Mouse (Mus musculus) MEL (cell line): ENCODE measurements at regions not wholly inside any gene's neighbourhood (a gene's known extent, or its start where the extent isn't known, plus 50 kb on each side); places are given as distances from the start of the nearest gene placed in this dataset.

Source experiments
- DNase-seq: peaks from one replicate; pipeline ENCODE4 v3.0.0; 2011; ENCODE audit warnings: low read depth, low spot score
- H3K27ac ChIP-seq: 2 replicates; pipeline ENCODE4 v1.5.1; 2012; ENCODE audit warnings: low read depth, mild to moderate bottlenecking, control low read depth, low read length, moderate library complexity; ENCODE audit not compliant: control insufficient read depth
- H3K27me3 ChIP-seq, 2 experiments: fragments of 150-350 bp in 1 of 2; sonication (generic) in 1 of 2; 2 replicates each; pipeline ENCODE4 v1.6.1; 2012; ENCODE audit warnings: low read length in 2 of 2, mild to moderate bottlenecking in 2 of 2, improper control_type of control experiment in 1 of 2, moderate library complexity in 1 of 2; ENCODE audit not compliant: insufficient read depth in 2 of 2, control insufficient read depth in 1 of 2
- H3K36me3 ChIP-seq, 2 experiments: 2 replicates each; pipeline ENCODE4 v1.6.1; 2012 to 2014; ENCODE audit warnings: low read length in 2 of 2, improper control_type of control experiment in 1 of 2, inconsistent platforms in 1 of 2, mild to moderate bottlenecking in 1 of 2; ENCODE audit not compliant: insufficient read depth in 2 of 2, control insufficient read depth in 1 of 2
- H3K4me1 ChIP-seq, 2 experiments: fragments of 150-350 bp in 1 of 2; sonication (generic) in 1 of 2; 2 replicates each; pipeline ENCODE4 v1.6.1; 2012; ENCODE audit warnings: low read length in 2 of 2, improper control_type of control experiment in 1 of 2, mild to moderate bottlenecking in 1 of 2; ENCODE audit not compliant: insufficient read depth in 2 of 2, control insufficient read depth in 1 of 2
- H3K4me3 ChIP-seq, 2 experiments: fragments of 150-350 bp in 1 of 2; sonication (generic) in 1 of 2; 2 replicates each; pipeline ENCODE4 v1.5.1; 2012; ENCODE audit warnings: low read depth in 2 of 2, low read length in 2 of 2, mild to moderate bottlenecking in 2 of 2, moderate library complexity in 2 of 2, control low read depth in 1 of 2, improper control_type of control experiment in 1 of 2; ENCODE audit not compliant: control insufficient read depth in 1 of 2, insufficient read depth in 1 of 2
- H3K79me2 ChIP-seq: 2 replicates; pipeline ENCODE4 v1.6.1; 2012; ENCODE audit warnings: mild to moderate bottlenecking, low read length, moderate library complexity; ENCODE audit not compliant: control insufficient read depth, poor library complexity, insufficient read depth
- H3K9ac ChIP-seq: 2 replicates; pipeline ENCODE4 v1.6.1; 2012; ENCODE audit warnings: low read depth, mild to moderate bottlenecking, control low read depth, low read length, moderate library complexity; ENCODE audit not compliant: control insufficient read depth, poor library complexity, severe bottlenecking
- H3K9me3 ChIP-seq: fragments of 150-350 bp; sonication (generic); replicated peaks from 2 replicates; pipeline ENCODE4 v1.6.1; 2012; ENCODE audit warnings: mild to moderate bottlenecking, low read length, improper control_type of control experiment, moderate library complexity; ENCODE audit not compliant: insufficient read depth
- BHLHE40 ChIP-seq: IDR thresholded peaks from 2 replicates; pipeline ENCODE4 v1.6.1; 2012; ENCODE audit warnings: low read depth, mild to moderate bottlenecking, inconsistent platforms, low read length, improper control_type of control experiment, borderline replicate concordance
- CHD1 ChIP-seq: IDR thresholded peaks from 2 replicates; pipeline ENCODE4 v1.6.1; 2012; ENCODE audit warnings: low read depth, mild to moderate bottlenecking, inconsistent platforms, low read length, improper control_type of control experiment
- ELF1 ChIP-seq: IDR thresholded peaks from 2 replicates; pipeline ENCODE4 v1.6.1; 2014; ENCODE audit warnings: low read depth, mild to moderate bottlenecking, inconsistent platforms, low read length, improper control_type of control experiment, moderate library complexity
- HCFC1 ChIP-seq: IDR thresholded peaks from 2 replicates; pipeline ENCODE4 v1.6.1; 2012; ENCODE audit warnings: low read depth, mild to moderate bottlenecking, inconsistent platforms, low read length, improper control_type of control experiment, moderate library complexity
- JUND ChIP-seq: IDR thresholded peaks from 2 replicates; pipeline ENCODE4 v1.6.1; 2011; ENCODE audit warnings: low read depth, mild to moderate bottlenecking, improper control_type of control experiment, low read length
- MAZ ChIP-seq: IDR thresholded peaks from 2 replicates; pipeline ENCODE4 v1.6.1; 2012; ENCODE audit warnings: low read depth, mild to moderate bottlenecking, inconsistent platforms, low read length, improper control_type of control experiment
- MXI1 ChIP-seq: IDR thresholded peaks from 2 replicates; pipeline ENCODE4 v1.6.1; 2011; ENCODE audit warnings: mild to moderate bottlenecking, low read depth, low read length, improper control_type of control experiment
- MYC ChIP-seq: IDR thresholded peaks from 2 replicates; pipeline ENCODE4 v1.6.1; 2011; ENCODE audit warnings: low read depth, mild to moderate bottlenecking, low read length, improper control_type of control experiment, moderate library complexity
- NELFE ChIP-seq: IDR thresholded peaks from 2 replicates; pipeline ENCODE4 v1.6.1; 2011; ENCODE audit warnings: low read depth, low read length, improper control_type of control experiment
- NRF1 ChIP-seq: IDR thresholded peaks from 2 replicates; pipeline ENCODE4 v1.6.1; 2014; ENCODE audit warnings: low read depth, mild to moderate bottlenecking, inconsistent platforms, low read length, improper control_type of control experiment, moderate library complexity; ENCODE audit not compliant: poor library complexity, insufficient read depth, severe bottlenecking
- POLR2A ChIP-seq, 2 experiments: IDR thresholded peaks; 2 replicates each; pipeline ENCODE4 v1.6.1; 2011 to 2012; ENCODE audit warnings: low read length in 2 of 2, mild to moderate bottlenecking in 2 of 2, control low read depth in 1 of 2, improper control_type of control experiment in 1 of 2, low read depth in 1 of 2, moderate library complexity in 1 of 2; ENCODE audit not compliant: control insufficient read depth in 1 of 2, insufficient read depth in 1 of 2, poor library complexity in 1 of 2
- POLR2AphosphoS2 ChIP-seq: IDR thresholded peaks from 2 replicates; pipeline ENCODE4 v1.6.1; 2011; ENCODE audit warnings: low read length, improper control_type of control experiment
- POLR2AphosphoS5 ChIP-seq: IDR thresholded peaks from 2 replicates; pipeline ENCODE4 v1.6.1; 2012; ENCODE audit warnings: low read depth, borderline replicate concordance, mild to moderate bottlenecking, inconsistent platforms, low read length, moderate library complexity, mixed read lengths
- RAD21 ChIP-seq: IDR thresholded peaks from 2 replicates; pipeline ENCODE4 v1.6.1; 2011; ENCODE audit warnings: mild to moderate bottlenecking, low read depth, low read length, improper control_type of control experiment
- SIN3A ChIP-seq: IDR thresholded peaks from 2 replicates; pipeline ENCODE4 v1.6.1; 2012; ENCODE audit warnings: low read length, improper control_type of control experiment, inconsistent platforms
- TAL1 ChIP-seq: IDR thresholded peaks from 2 replicates; pipeline ENCODE4 v1.6.1; 2012; ENCODE audit warnings: mild to moderate bottlenecking, inconsistent platforms, low read length, moderate library complexity, mixed read lengths
- TBP ChIP-seq: IDR thresholded peaks from 2 replicates; pipeline ENCODE4 v1.8.0; 2011; ENCODE audit warnings: low read depth, low read length, improper control_type of control experiment
- TCF12 ChIP-seq: IDR thresholded peaks from 2 replicates; pipeline ENCODE4 v1.6.1; 2014; ENCODE audit warnings: low read depth, mild to moderate bottlenecking, inconsistent platforms, low read length, improper control_type of control experiment, moderate library complexity
- UBTF ChIP-seq: IDR thresholded peaks from 2 replicates; pipeline ENCODE4 v1.6.1; 2012; ENCODE audit warnings: low read depth, mild to moderate bottlenecking, inconsistent platforms, low read length, improper control_type of control experiment, moderate library complexity, borderline replicate concordance; ENCODE audit not compliant: insufficient read depth
- USF2 ChIP-seq, 2 experiments: IDR thresholded peaks; 2 replicates each; pipeline ENCODE4 v1.6.1; 2011 to 2012; ENCODE audit warnings: improper control_type of control experiment in 2 of 2, low read length in 2 of 2, borderline replicate concordance in 1 of 2, inconsistent platforms in 1 of 2, low read depth in 1 of 2, mild to moderate bottlenecking in 1 of 2; ENCODE audit not compliant: insufficient read depth in 1 of 2
- ZC3H11A ChIP-seq: IDR thresholded peaks from 2 replicates; pipeline ENCODE4 v1.6.1; 2012; ENCODE audit warnings: low read depth, mild to moderate bottlenecking, inconsistent platforms, low read length, improper control_type of control experiment
- ZKSCAN1 ChIP-seq: IDR thresholded peaks from 2 replicates; pipeline ENCODE4 v1.6.1; 2012; ENCODE audit warnings: low read depth, mild to moderate bottlenecking, inconsistent platforms, low read length, improper control_type of control experiment, moderate library complexity
- ZMIZ1 ChIP-seq: IDR thresholded peaks from 2 replicates; pipeline ENCODE4 v1.6.1; 2012; ENCODE audit warnings: low read depth, mild to moderate bottlenecking, inconsistent platforms, low read length, improper control_type of control experiment, moderate library complexity

GRCm38 (mm10) chr9:100022035-100022434, 146.1 kb upstream of the Sox14 start:
- TF ChIP-seq MYC (no peak), CHD1 (no peak), TCF12 (no peak), POLR2AphosphoS2 (no peak), RAD21 (no peak), TBP (no peak)
- Histone ChIP-seq H3K27ac (no peak overlapping the region), H3K4me1 (no peaks in the 10 kb centered on the region), H3K9ac (no peak overlapping the region), H3K79me2 (no peaks in the 10 kb centered on the region), H3K9me3 (no peaks in the 10 kb centered on the region), H3K27me3 (no peaks in the 10 kb centered on the region), H3K4me3 (no peak overlapping the region), H3K36me3 (no peaks in the 10 kb centered on the region)
- DNase-seq, result no peak

GRCm38 (mm10) chr9:99995204-99995603, 119.2 kb upstream of the Sox14 start:
- TF ChIP-seq TAL1 (no peak), NRF1 (no peak), BHLHE40 (no peak), SIN3A (no peak), POLR2A (IDR thresholded peaks at IDR 0.05; ENCODE audit: control insufficient read depth in 1 of 2, insufficient read depth in 1 of 2, low read depth in 1 of 2, low read length in 2 of 2, poor library complexity in 1 of 2) (no peak), HCFC1 (no peak), ZMIZ1 (no peak), USF2 (IDR thresholded peaks at IDR 0.05; ENCODE audit: borderline replicate concordance in 1 of 2, insufficient read depth in 1 of 2, low read depth in 1 of 2, low read length in 2 of 2) (no peak), UBTF (no peak), POLR2AphosphoS2 (no peak), JUND (no peak), MXI1 (no peak), ZKSCAN1 (no peak), ELF1 (no peak), ZC3H11A (no peak), CHD1 (no peak), NELFE (no peak), MAZ (no peak), RAD21 (no peak), POLR2AphosphoS5 (no peak)
- TF ChIP-seq, all 39 proteins: peak for 0
- no peak for DNase-seq
- Histone ChIP-seq H3K27me3 (no peaks in the 10 kb centered on the region), H3K27ac (no peak overlapping the region), H3K9me3 (no peaks in the 10 kb centered on the region), H3K4me1 (no peaks in the 10 kb centered on the region), H3K36me3 (no peaks in the 10 kb centered on the region), H3K9ac (no peak overlapping the region), H3K4me3 (no peak overlapping the region), H3K79me2 (no peaks in the 10 kb centered on the region)
